Mouse (Mus musculus) heart, embryonic 16.5 days (tissue): Measurements from ENCODE around the gene Vps45. TPM values are rescaled to one million over a fixed set of nuclear protein-coding genes. Genes with fewer than 3 reads are reported as not detected.

Experiments used
- ATAC-seq: fragments of 200-750 bp; cut with Nextera tagmentation; replicated peaks from 2 replicates; pipeline ENCODE4 v1.8.0; 2017; ENCODE audit warnings: moderate number of reproducible peaks; ENCODE audit not compliant: insufficient read depth, low FRiP score; ENCODE audit errors: extremely low read depth
- H3K27ac ChIP-seq: fragments of 300-500 bp; sonication (generic); 2 replicates; pipeline ENCODE4 v1.5.1; 2014; ENCODE audit warnings: mild to moderate bottlenecking, low read length, control low read depth, moderate library complexity
- H3K27me3 ChIP-seq: fragments of 300-500 bp; sonication (generic); 2 replicates; pipeline ENCODE4 v1.6.1; 2014; ENCODE audit warnings: low read length, mixed read lengths; ENCODE audit not compliant: control insufficient read depth, insufficient read depth
- H3K36me3 ChIP-seq: fragments of 300-500 bp; sonication (generic); 2 replicates; pipeline ENCODE4 v1.6.1; 2014; ENCODE audit not compliant: control insufficient read depth, insufficient read depth
- H3K4me1 ChIP-seq: fragments of 300-500 bp; sonication (generic); 2 replicates; pipeline ENCODE4 v1.6.1; 2014; ENCODE audit warnings: low read length, mixed read lengths; ENCODE audit not compliant: control insufficient read depth, insufficient read depth
- H3K4me2 ChIP-seq: fragments of 300-500 bp; sonication (generic); 2 replicates; pipeline ENCODE4 v1.6.1; 2014; ENCODE audit warnings: low read depth, mild to moderate bottlenecking, control low read depth, low read length
- H3K4me3 ChIP-seq: fragments of 300-500 bp; sonication (generic); 2 replicates; pipeline ENCODE4 v1.5.1; 2014; ENCODE audit warnings: mild to moderate bottlenecking, control low read depth, low read length
- H3K9ac ChIP-seq: fragments of 300-500 bp; sonication (generic); 2 replicates; pipeline ENCODE4 v1.6.1; 2014; ENCODE audit warnings: low read length, control low read depth
- H3K9me3 ChIP-seq: fragments of 300-500 bp; sonication (generic); replicated peaks from 2 replicates; pipeline ENCODE4 v1.6.1; 2016; ENCODE audit warnings: low read length; ENCODE audit not compliant: control insufficient read depth
- WGBS: fragments of 180-500 bp; shearing (Covaris S2); extraction: QIAGEN DNeasy Blood & Tissue Kit; methylation state at CpG from one replicate; pipeline ENCODE4 v1.1.7; 2014; 5-methylcytosine and 5-hydroxymethylcytosine counted together
- polyA plus RNA-seq: library from polyadenylated mRNA; unstranded; fragments of >200 nt; fragmentation: Nextera tagmentation; extraction: Ambion mirVana; gene quantifications from 2 replicates; pipeline ENCODE4 v1.2.1, GENCODE M21; 2015

Gene Vps45
- polyA plus RNA-seq, 1 experiment from 2014 or later: 39.4 TPM

DNA sequence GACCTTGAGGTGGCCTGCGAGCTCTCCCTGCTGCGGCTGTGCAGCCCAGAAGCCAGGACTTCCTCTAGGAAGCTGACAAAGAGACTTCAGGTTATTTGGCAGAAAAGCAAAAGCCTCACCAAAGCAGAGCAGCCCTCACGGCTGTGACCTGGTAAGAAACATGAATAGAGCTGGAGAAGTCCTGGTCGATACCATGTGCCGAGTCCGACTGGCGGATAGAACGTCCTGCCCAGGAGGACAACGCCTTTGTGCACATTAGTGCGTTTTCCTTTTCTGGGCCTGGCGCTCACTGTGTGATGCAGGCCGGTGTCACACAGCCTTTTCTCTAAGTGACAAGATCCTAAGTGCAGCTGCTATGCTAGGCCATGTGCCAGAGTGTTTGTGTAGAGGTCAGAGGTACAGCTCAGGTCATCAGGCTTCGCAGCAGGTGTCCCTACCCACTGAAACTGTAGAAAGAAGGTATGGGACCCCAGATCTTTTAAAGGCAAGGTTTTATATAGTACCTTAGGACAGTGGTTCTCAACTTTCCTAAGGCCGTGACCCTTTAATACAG, 58.1 kb downstream of the Vps45 start:
- Histone ChIP-seq H3K27me3 (no peaks in the 10 kb centered on the region), H3K4me3 (no peak overlapping the region), H3K4me1 (peaks cover 37% of the 10 kb centered on the region), H3K9ac (peak overlapping the region; percentile 51), H3K27ac (peak overlapping the region; percentile 82), H3K9me3 (no peaks in the 10 kb centered on the region), H3K36me3 (no peaks in the 10 kb centered on the region), H3K4me2 (0 out of 2 replicates have a peak overlapping the region, but pooled peaks have one; percentile 15)
- WGBS: 51% methylated on average over 14 of the region's 14 CpGs
- no peak for ATAC-seq

DNA sequence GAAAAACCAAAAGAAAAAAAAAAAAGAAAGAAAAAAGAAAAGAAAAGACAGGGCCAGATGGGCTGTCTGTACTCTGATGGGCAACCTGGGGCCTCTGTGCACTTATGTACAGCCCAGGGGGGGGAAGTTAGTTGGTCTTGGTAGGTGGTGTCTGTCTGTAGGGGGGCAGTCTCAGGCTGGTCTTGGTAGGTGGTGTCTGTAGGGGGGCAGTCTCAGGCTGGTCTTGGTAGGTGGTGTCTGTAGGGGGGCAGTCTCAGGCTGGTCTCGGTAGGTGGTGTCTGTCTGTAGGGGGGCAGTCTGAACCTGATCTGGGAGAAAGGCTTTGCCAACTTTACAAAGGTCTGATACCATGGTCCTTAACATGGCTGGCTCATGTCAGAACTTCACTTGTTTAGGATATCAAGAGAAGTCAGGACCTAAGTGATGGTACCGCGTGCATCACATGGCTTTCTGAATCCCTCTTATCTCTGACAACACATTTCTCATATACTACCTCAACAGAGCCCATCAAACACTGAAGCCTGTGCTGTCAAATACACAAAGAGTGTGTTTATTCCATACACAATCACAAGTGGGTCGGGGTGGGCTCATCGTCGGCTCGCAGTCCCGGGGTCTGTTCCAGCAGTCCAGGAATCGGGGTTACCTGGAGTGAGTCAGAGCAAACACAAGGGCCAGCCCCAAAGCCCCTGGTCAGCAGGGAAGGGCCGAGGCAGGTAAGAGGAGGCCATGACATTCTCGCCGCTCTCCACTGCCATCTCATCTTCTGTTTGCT, 58.8 kb downstream of the Vps45 start:
- no peak for ATAC-seq
- Histone ChIP-seq H3K36me3 (no peaks in the 10 kb centered on the region), H3K27me3 (no peaks in the 10 kb centered on the region), H3K27ac (peak overlapping the region; percentile 82), H3K4me3 (no peak overlapping the region), H3K4me1 (peaks cover 37% of the 10 kb centered on the region), H3K9ac (peak overlapping the region; percentile 51), H3K4me2 (no peak overlapping the region), H3K9me3 (no peaks in the 10 kb centered on the region)
- WGBS: 77% methylated on average over 12 of the region's 12 CpGs

DNA sequence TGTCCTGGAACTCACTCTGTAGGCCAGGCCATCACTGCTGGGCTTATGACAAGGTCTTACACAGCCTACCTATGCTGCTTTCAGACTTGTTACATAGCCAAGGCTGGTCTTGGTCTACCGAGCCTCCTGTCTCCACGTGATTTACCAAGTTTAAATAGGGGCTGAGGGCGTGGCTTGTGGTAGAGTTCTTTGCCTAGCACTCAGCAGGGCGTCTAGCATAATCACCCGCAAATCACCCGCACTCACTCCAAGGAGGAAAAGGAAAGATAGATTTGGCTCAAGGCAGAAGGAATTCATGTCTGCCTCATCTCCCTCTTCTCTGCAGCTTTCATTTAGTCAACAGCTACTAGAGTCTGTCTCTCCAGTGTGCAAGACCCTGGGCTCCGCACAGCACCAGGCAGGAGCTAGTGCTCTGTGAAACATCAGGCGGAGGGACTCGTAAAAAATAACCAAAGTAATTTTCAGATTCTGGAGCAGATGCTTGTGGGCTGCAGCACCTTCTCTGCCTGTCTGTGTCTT, 61.0 kb downstream of the Vps45 start:
- peak overlapping the region; percentile 97 for H3K9ac ChIP-seq
- H3K4me1 ChIP-seq: peaks cover 47% of the 10 kb centered on the region
- H3K27ac ChIP-seq: peak overlapping the region; percentile 96
- 22% methylated on average over 9 of the region's 9 CpGs for WGBS
- H3K9me3 ChIP-seq: no peaks in the 10 kb centered on the region
- H3K4me2 ChIP-seq: peak overlapping the region; percentile 73
- H3K36me3 ChIP-seq: peaks cover 3% of the 10 kb centered on the region; the same call in 1 of the 2 replicates
- H3K27me3 ChIP-seq: no peaks in the 10 kb centered on the region
- ATAC-seq: no peak
- H3K4me3 ChIP-seq: peak overlapping the region; percentile 73

DNA sequence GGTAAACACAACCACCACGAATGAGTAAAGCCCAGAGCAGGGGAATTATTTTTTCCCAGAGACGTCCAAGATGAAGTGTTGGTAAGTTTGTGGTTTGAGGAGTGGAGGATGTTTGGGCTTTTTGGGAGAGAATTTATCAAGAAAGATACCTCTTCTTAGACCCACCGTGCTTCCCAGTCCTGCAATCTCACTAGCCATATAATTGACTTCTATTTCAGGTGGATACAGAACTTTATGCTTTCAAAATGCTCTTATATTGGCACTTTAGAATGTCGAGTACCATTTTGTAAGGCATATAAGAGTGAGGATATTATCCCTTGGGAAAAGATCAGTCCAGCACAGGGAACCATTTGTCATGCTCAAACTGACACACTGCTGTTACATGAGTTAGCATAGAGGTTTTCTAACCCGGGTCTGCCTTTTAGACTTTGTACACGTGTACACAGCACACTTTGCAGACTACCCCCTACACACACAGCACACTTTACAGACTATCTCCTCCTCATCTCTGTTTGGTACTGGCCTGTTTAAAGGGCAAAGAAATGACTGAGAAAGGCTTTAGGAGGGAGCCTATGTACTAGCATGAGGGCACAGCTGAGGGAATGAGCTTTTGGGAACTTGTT, 61.7 kb downstream of the Vps45 start:
- ATAC-seq: no peak
- Histone ChIP-seq H3K4me1 (peaks cover 48% of the 10 kb centered on the region), H3K4me3 (peak overlapping the region; percentile 73), H3K9me3 (no peaks in the 10 kb centered on the region), H3K27ac (peak overlapping the region; percentile 96), H3K9ac (peak overlapping the region; percentile 97), H3K27me3 (no peaks in the 10 kb centered on the region), H3K36me3 (peaks cover 10% of the 10 kb centered on the region), H3K4me2 (peak overlapping the region; percentile 73)
- 7% methylated on average over 6 of the region's 6 CpGs for WGBS

DNA sequence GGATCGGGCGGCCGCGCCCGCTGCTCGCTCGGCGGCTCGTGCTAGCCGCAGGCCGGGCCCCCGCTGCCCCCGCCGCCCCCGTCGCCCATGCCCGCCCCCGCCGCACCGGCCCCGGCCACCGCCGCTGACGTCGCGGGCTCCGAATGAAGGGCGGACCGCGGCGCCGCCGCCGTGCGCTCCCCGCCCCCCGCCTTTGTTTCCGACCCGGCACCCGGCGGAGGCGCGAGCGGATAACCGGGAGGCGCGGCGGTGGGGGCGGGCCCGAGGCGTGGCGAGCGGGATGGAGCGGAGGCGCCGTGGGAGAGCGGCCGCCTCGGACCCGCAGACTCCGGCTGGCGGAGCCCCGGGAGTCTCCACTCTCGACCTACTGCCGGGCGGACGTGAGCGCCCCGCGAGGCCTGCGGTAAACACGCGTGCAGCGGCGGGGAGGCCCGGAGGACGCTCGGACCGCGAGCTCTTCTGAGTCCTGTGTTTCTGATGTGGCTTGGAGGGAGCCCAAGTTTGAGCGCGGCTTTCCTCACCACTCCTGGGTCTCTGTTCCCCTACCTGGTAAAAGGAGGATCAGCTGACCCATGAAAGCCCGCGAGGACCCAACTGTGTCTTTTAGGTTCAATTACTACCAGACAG, 62.4 kb downstream of the Vps45 start, which contains the start of gene Plekho1:
Plekho1 (minus strand) TSS at position 200 of the 627 bp plus-strand sequence.
- H3K27me3 ChIP-seq: no peaks in the 10 kb centered on the region
- peak within 1 kb of the TSS; percentile 73 for H3K4me2 ChIP-seq
- under 1% methylated on average over 76 of the region's 84 CpGs for WGBS
- H3K27ac ChIP-seq: peak within 1 kb of the TSS; percentile 96
- peak within 1 kb of the TSS; percentile 97 for H3K9ac ChIP-seq
- H3K4me1 ChIP-seq: peaks cover 49% of the 10 kb centered on the region
- peak within 1 kb of the TSS; percentile 73 for H3K4me3 ChIP-seq
- peaks cover 15% of the 10 kb centered on the region for H3K36me3 ChIP-seq
- peak; percentile 46 for ATAC-seq
- no peaks in the 10 kb centered on the region for H3K9me3 ChIP-seq

DNA sequence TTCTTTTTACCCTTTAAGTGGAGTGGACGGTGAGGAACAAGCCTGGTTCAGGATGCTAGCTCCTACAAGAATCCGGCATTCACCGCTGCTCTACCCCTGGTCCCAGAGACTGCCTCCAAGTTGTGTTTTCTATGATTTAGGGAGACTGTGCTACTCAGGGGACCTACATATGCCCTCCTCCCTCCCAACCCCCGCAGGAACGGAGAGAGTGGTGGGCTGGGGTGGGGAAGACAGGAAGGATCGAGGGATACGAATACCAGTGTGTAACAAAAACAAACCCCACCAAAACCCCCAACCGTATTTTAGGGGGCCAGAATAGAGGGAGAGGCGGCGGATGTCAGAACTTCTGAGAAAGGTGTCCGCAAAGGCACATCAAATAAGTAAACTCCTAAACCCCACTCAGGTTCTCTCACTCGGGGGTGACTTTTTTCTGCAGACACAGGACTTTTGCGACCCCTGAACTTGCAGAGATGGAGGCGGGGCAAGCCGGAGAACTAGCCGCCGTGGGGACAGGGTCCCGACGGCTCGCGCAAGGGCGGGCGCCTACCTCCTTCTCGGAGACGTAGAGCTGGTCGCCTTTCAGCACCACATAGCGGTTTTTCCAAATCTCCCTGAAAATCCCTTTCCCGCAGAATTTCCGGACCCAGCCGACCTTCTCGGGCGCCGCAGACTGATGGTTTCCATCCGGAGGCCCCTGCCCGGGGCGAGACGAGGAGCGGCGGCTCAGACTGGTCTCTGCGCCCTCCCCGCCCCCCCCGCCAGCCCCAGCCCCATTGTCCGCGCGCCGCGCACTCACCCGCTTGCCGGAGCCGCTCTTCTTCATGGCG, 63.1 kb downstream of the Vps45 start:
- Histone ChIP-seq H3K4me1 (peaks cover 43% of the 10 kb centered on the region), H3K27me3 (no peaks in the 10 kb centered on the region), H3K27ac (peak overlapping the region; percentile 96), H3K4me3 (peak overlapping the region; percentile 73), H3K36me3 (peaks cover 22% of the 10 kb centered on the region), H3K9me3 (no peaks in the 10 kb centered on the region), H3K4me2 (peak overlapping the region; percentile 73), H3K9ac (peak overlapping the region; percentile 97)
- peak; percentile 43 for ATAC-seq
- under 1% methylated on average over 42 of the region's 51 CpGs for WGBS

DNA sequence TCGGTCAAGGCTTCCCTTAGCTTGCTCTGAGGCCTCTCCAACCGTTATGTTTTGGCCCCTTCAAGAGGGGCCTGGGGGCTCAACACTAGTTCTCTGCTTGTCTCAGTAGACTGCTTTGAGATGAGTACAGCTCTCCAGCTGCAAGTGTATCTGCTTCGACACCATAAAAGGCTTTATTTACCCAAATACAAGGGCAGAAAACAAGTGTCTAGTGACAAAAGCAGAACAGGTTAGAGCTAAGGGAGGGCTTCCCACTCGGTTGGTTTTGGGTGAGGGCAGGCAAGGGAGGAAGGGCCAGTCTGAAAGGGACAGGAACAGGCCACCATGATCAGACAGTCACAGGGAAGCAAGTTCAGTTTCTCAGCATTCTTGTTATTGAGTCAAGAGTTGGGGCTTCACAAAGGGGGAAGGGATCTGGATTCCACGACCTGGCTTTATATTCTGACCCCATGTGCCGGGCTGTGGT, 63.9 kb downstream of the Vps45 start:
- Histone ChIP-seq H3K4me2 (peak overlapping the region; percentile 73), H3K4me1 (peaks cover 40% of the 10 kb centered on the region), H3K36me3 (peaks cover 30% of the 10 kb centered on the region), H3K27me3 (no peaks in the 10 kb centered on the region), H3K9me3 (no peaks in the 10 kb centered on the region), H3K9ac (peak overlapping the region; percentile 97), H3K27ac (peak overlapping the region; percentile 96), H3K4me3 (peak overlapping the region; percentile 73)
- 3% methylated on average over 6 of the region's 6 CpGs for WGBS
- ATAC-seq: no peak

DNA sequence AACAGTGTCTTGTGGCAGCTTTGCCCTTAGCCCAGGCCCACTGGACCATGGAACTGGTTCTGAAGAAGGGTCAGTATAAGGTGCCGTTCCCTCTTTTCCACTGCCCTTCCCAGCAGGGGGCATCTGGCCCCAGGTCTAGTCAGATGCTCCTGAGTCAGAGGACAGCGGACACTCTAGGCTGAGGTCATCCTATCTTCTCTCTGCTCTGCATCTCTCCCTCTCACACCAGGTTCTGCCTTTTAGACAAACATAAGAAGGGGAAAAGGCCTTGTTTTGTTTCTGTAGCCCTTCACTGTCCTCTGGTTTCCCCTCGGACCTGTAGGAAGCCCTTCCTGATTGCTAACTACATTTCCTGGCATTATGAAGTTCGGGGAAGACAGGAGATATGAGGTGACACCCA, 64.4 kb downstream of the Vps45 start:
- Histone ChIP-seq H3K27ac (peak overlapping the region; percentile 96), H3K27me3 (no peaks in the 10 kb centered on the region), H3K4me3 (peak overlapping the region; percentile 73), H3K4me2 (peak overlapping the region; percentile 73), H3K9me3 (no peaks in the 10 kb centered on the region), H3K4me1 (peaks cover 45% of the 10 kb centered on the region), H3K36me3 (peaks cover 36% of the 10 kb centered on the region), H3K9ac (peak overlapping the region; percentile 97)
- WGBS: 8% methylated on average over 4 of the region's 4 CpGs
- 0 out of 2 replicates have a peak, but pooled peaks have one; percentile 11 for ATAC-seq
